Mouse (Mus musculus): ENCODE measurements around the gene Zc2hc1c. TPM values are rescaled to one million over a fixed set of nuclear protein-coding genes. Genes with fewer than 3 reads are reported as not detected.

The Zc2hc1c gene
- total and polyA plus RNA-seq, 3 experiments: 0.04 to 0.39 TPM; not detected in 1

GRCm38 (mm10) chr12:85257008-85257639 lies 31.3 kb upstream of the Zc2hc1c start (continued):
- no peak for TF ChIP-seq KAT2A (conservative IDR thresholded peaks at IDR 0.05; ENCODE audit: low read depth, low read length)
- TF ChIP-seq ZMIZ1 (IDR thresholded peaks at IDR 0.05; ENCODE audit: low read depth, low read length): no peak
- TF ChIP-seq MEF2A (IDR thresholded peaks at IDR 0.05; ENCODE audit: extremely low read depth, insufficient replicate concordance, low read depth, low read length, poor library complexity, severe bottlenecking): no peak
- TF ChIP-seq USF1 (IDR thresholded peaks at IDR 0.05; ENCODE audit: low read depth, low read length): peak; percentile 72
- TF ChIP-seq JUND (IDR thresholded peaks at IDR 0.05; ENCODE audit: low read depth, low read length): no peak
- no peak for TF ChIP-seq NELFE (IDR thresholded peaks at IDR 0.05; ENCODE audit: low read depth, low read length)
- TF ChIP-seq MYC (IDR thresholded peaks at IDR 0.05; ENCODE audit: low read depth, low read length): peak; percentile 81; the same call in 1 of the 2 replicates
- TF ChIP-seq MAFK (IDR thresholded peaks at IDR 0.05; ENCODE audit: borderline replicate concordance, low read depth, low read length): no peak
- TF ChIP-seq NRF1 (IDR thresholded peaks at IDR 0.05; ENCODE audit: insufficient read depth, low read depth, low read length, poor library complexity, severe bottlenecking): no peak
- TF ChIP-seq TBP (IDR thresholded peaks at IDR 0.05; ENCODE audit: low read depth, low read length): peak; percentile 53; the same call in 1 of the 2 replicates
- no peak for TF ChIP-seq POLR2AphosphoS5 (IDR thresholded peaks at IDR 0.05; ENCODE audit: borderline replicate concordance, low read depth, low read length)
- peak; percentile 91 for TF ChIP-seq GATA1 (IDR thresholded peaks at IDR 0.05; ENCODE audit: low read depth, low read length)
- TF ChIP-seq MAZ (IDR thresholded peaks at IDR 0.05; ENCODE audit: low read depth, low read length): no peak
- TF ChIP-seq EP300 (IDR thresholded peaks at IDR 0.05; ENCODE audit: low read depth in 1 of 2, low read length in 2 of 2): peak; percentile 90 to 94
- TF ChIP-seq RAD21 (IDR thresholded peaks at IDR 0.05; ENCODE audit: low read depth, low read length): no peak
- peak; percentile 51 for TF ChIP-seq TAL1 (IDR thresholded peaks at IDR 0.05; ENCODE audit: low read length)
- no peak for TF ChIP-seq CHD1 (IDR thresholded peaks at IDR 0.05; ENCODE audit: low read depth, low read length)
- TF ChIP-seq USF2 (IDR thresholded peaks at IDR 0.05; ENCODE audit: borderline replicate concordance in 1 of 2, insufficient read depth in 1 of 2, low read depth in 1 of 2, low read length in 2 of 2): no peak

GRCm38 (mm10) chr12:85262489-85262888 lies 25.9 kb upstream of the Zc2hc1c start:
- Histone ChIP-seq H3K36me3 (ENCODE audit: control insufficient read depth in 1 of 2, insufficient read depth in 2 of 2, low read length in 2 of 2) (peaks cover 0 to 23% of the 10 kb centered on the region in 2 experiments; a peak in 2 of 4 replicates), H3K27me3 (ENCODE audit: control insufficient read depth in 1 of 2, insufficient read depth in 2 of 2, low read length in 2 of 2) (no peaks in the 10 kb centered on the region), H3K9ac (ENCODE audit: control insufficient read depth, low read depth, low read length, poor library complexity, severe bottlenecking) (no peak overlapping the region), H3K9me3 (replicated peaks; ENCODE audit: insufficient read depth, low read length) (no peaks in the 10 kb centered on the region), H3K4me3 (ENCODE audit: control insufficient read depth in 1 of 2, insufficient read depth in 1 of 2, low read depth in 2 of 2, low read length in 2 of 2) (no peak overlapping the region), H3K4me1 (ENCODE audit: control insufficient read depth in 1 of 2, insufficient read depth in 2 of 2, low read length in 2 of 2) (peaks cover 22 to 24% of the 10 kb centered on the region in 2 experiments), H3K27ac (ENCODE audit: control insufficient read depth, low read depth, low read length) (no peak overlapping the region), H3K79me2 (ENCODE audit: control insufficient read depth, insufficient read depth, low read length, poor library complexity) (no peaks in the 10 kb centered on the region)
- no peak for TF ChIP-seq ZNF384 (IDR thresholded peaks at IDR 0.05; ENCODE audit: low read depth, low read length)
- TF ChIP-seq UBTF (IDR thresholded peaks at IDR 0.05; ENCODE audit: borderline replicate concordance, insufficient read depth, low read depth, low read length): no peak
- TF ChIP-seq MEF2A (IDR thresholded peaks at IDR 0.05; ENCODE audit: extremely low read depth, insufficient replicate concordance, low read depth, low read length, poor library complexity, severe bottlenecking): no peak
- no peak for TF ChIP-seq POLR2A (IDR thresholded peaks at IDR 0.05; ENCODE audit: control insufficient read depth in 1 of 2, insufficient read depth in 1 of 2, low read depth in 1 of 2, low read length in 2 of 2, poor library complexity in 1 of 2)
- TF ChIP-seq JUND (IDR thresholded peaks at IDR 0.05; ENCODE audit: low read depth, low read length): no peak
- TF ChIP-seq NRF1 (IDR thresholded peaks at IDR 0.05; ENCODE audit: insufficient read depth, low read depth, low read length, poor library complexity, severe bottlenecking): no peak
- TF ChIP-seq MAFK (IDR thresholded peaks at IDR 0.05; ENCODE audit: borderline replicate concordance, low read depth, low read length): no peak
- TF ChIP-seq CHD2 (IDR thresholded peaks at IDR 0.05; ENCODE audit: low read length): no peak
- TF ChIP-seq BHLHE40 (IDR thresholded peaks at IDR 0.05; ENCODE audit: borderline replicate concordance, low read depth, low read length): no peak
- no peak for DNase-seq (ENCODE audit: low read depth, low spot score)
